Mouse (Mus musculus): ENCODE data around the gene Itprid2. TPM values are rescaled to one million over a fixed set of nuclear protein-coding genes. Genes with fewer than 3 reads are reported as not detected.

Gene Itprid2
- polyA plus RNA-seq, 1 experiment from 2014 or later, result 19.4 TPM

GRCm38 (mm10) chr2:79618614-79619568 lies 16.3 kb upstream of the Itprid2 start:
- 69% methylated on average over 6 of the region's 6 CpGs for WGBS
- no peak overlapping the region for H3K9ac ChIP-seq
- H3K4me1 ChIP-seq, result no peaks in the 10 kb centered on the region
- peak; percentile 58 for ATAC-seq (replicated peaks; ENCODE audit: low FRiP score)
- H3K36me3 ChIP-seq, result no peaks in the 10 kb centered on the region
- H3K27me3 ChIP-seq, result 0 out of 2 replicates have a peak, but pooled peaks cover 3% of the 10 kb centered on the region
- H3K9me3 ChIP-seq (replicated peaks), result no peaks in the 10 kb centered on the region
- H3K4me3 ChIP-seq (replicated peaks), result no peak overlapping the region
- H3K4me2 ChIP-seq, result no peak overlapping the region
- no peak overlapping the region for H3K27ac ChIP-seq

GRCm38 (mm10) chr2:79623256-79623655 lies 11.9 kb upstream of the Itprid2 start:
- no peak for ATAC-seq (replicated peaks; ENCODE audit: low FRiP score)
- no peaks in the 10 kb centered on the region for H3K4me1 ChIP-seq
- no peak overlapping the region for H3K9ac ChIP-seq
- H3K4me2 ChIP-seq, result no peak overlapping the region
- no peaks in the 10 kb centered on the region for H3K36me3 ChIP-seq
- H3K9me3 ChIP-seq (replicated peaks), result no peaks in the 10 kb centered on the region
- no peak overlapping the region for H3K27ac ChIP-seq
- no peak overlapping the region for H3K4me3 ChIP-seq (replicated peaks)
- H3K27me3 ChIP-seq, result no peaks in the 10 kb centered on the region
- WGBS, result 87% methylated on average over 4 of the region's 4 CpGs

GRCm38 (mm10) chr2:79627624-79628023 lies 7.5 kb upstream of the Itprid2 start:
- 77% methylated on average over 1 of the region's 1 CpGs for WGBS
- no peak for ATAC-seq (replicated peaks; ENCODE audit: low FRiP score)

GRCm38 (mm10) chr2:79630231-79630630 lies 4.9 kb upstream of the Itprid2 start:
- WGBS, result 79% methylated on average over 2 of the region's 2 CpGs
- H3K4me2 ChIP-seq, result no peak overlapping the region
- H3K4me1 ChIP-seq, result no peaks in the 10 kb centered on the region
- H3K36me3 ChIP-seq, result no peaks in the 10 kb centered on the region
- no peaks in the 10 kb centered on the region for H3K27me3 ChIP-seq
- ATAC-seq (replicated peaks; ENCODE audit: low FRiP score), result no peak
- no peak overlapping the region for H3K9ac ChIP-seq
- no peaks in the 10 kb centered on the region for H3K9me3 ChIP-seq (replicated peaks)
- H3K27ac ChIP-seq, result no peak overlapping the region
- no peak overlapping the region for H3K4me3 ChIP-seq (replicated peaks)

More at GRCm38 (mm10) chr2:79627624-79628023, 7.5 kb upstream of the Itprid2 start:
- no peak overlapping the region for H3K9ac ChIP-seq
- no peak overlapping the region for H3K27ac ChIP-seq
- no peaks in the 10 kb centered on the region for H3K9me3 ChIP-seq (replicated peaks)
- H3K4me1 ChIP-seq, result no peaks in the 10 kb centered on the region
- H3K36me3 ChIP-seq, result no peaks in the 10 kb centered on the region
- H3K27me3 ChIP-seq, result no peaks in the 10 kb centered on the region
- no peak overlapping the region for H3K4me3 ChIP-seq (replicated peaks)
- no peak overlapping the region for H3K4me2 ChIP-seq

GRCm38 (mm10) chr2:79635426-79636291 lies 507 bp downstream of the Itprid2 start:
- no peaks in the 10 kb centered on the region for H3K9me3 ChIP-seq (replicated peaks)
- peak; percentile 89 for ATAC-seq (replicated peaks; ENCODE audit: low FRiP score)
- peak overlapping the region; percentile 83 for H3K27ac ChIP-seq
- peak overlapping the region; percentile 65 for H3K4me2 ChIP-seq
- peaks cover 9% of the 10 kb centered on the region; the same call in 1 of the 2 replicates for H3K36me3 ChIP-seq
- WGBS, result under 1% methylated on average over 83 of the region's 83 CpGs
- no peaks in the 10 kb centered on the region for H3K27me3 ChIP-seq
- H3K9ac ChIP-seq, result peak overlapping the region; percentile 80
- peaks cover 21% of the 10 kb centered on the region for H3K4me1 ChIP-seq
- peak overlapping the region; percentile 93 for H3K4me3 ChIP-seq (replicated peaks)

- 0 out of 2 replicates have a peak overlapping the region, but pooled peaks have one; percentile 26 for H3K9ac ChIP-seq
Observed at GRCm38 (mm10) chr2:79638924-79639323, 3.8 kb downstream of the Itprid2 start.

GRCm38 (mm10) chr2:79646237-79646688 lies 11.1 kb downstream of the Itprid2 start:
- no peak overlapping the region for H3K9ac ChIP-seq
- WGBS, result 53% methylated on average over 4 of the region's 4 CpGs
- ATAC-seq (replicated peaks; ENCODE audit: low FRiP score), result peak; percentile 28; the same call in 1 of the 2 replicates
- peaks cover 52% of the 10 kb centered on the region for H3K36me3 ChIP-seq
- H3K27ac ChIP-seq, result no peak overlapping the region
- H3K9me3 ChIP-seq (replicated peaks), result no peaks in the 10 kb centered on the region
- H3K4me2 ChIP-seq, result no peak overlapping the region
- peaks cover 26% of the 10 kb centered on the region for H3K4me1 ChIP-seq
- no peak overlapping the region for H3K4me3 ChIP-seq (replicated peaks)
- no peaks in the 10 kb centered on the region for H3K27me3 ChIP-seq

More at GRCm38 (mm10) chr2:79638924-79639323, 3.8 kb downstream of the Itprid2 start:
- no peaks in the 10 kb centered on the region for H3K9me3 ChIP-seq (replicated peaks)
- peaks cover 35% of the 10 kb centered on the region for H3K36me3 ChIP-seq
- H3K4me2 ChIP-seq, result peak overlapping the region; percentile 47
- no peaks in the 10 kb centered on the region for H3K27me3 ChIP-seq
- 51% methylated on average over 4 of the region's 4 CpGs for WGBS
- H3K27ac ChIP-seq, result no peak overlapping the region
- ATAC-seq (replicated peaks; ENCODE audit: low FRiP score), result no peak
- peaks cover 24% of the 10 kb centered on the region for H3K4me1 ChIP-seq
- peak overlapping the region; percentile 27 for H3K4me3 ChIP-seq (replicated peaks)

- 66% methylated on average over 4 of the region's 4 CpGs for WGBS
- Histone ChIP-seq H3K4me1 (peaks cover 28% of the 10 kb centered on the region), H3K27me3 (no peaks in the 10 kb centered on the region), H3K36me3 (peaks cover 46% of the 10 kb centered on the region), H3K27ac (no peak overlapping the region), H3K4me2 (0 out of 2 replicates have a peak overlapping the region, but pooled peaks have one; percentile 16), H3K4me3 (replicated peaks) (no peak overlapping the region), H3K9me3 (replicated peaks) (no peaks in the 10 kb centered on the region), H3K9ac (no peak overlapping the region)
- ATAC-seq (replicated peaks; ENCODE audit: low FRiP score), result 0 out of 2 replicates have a peak, but pooled peaks have one; percentile 20
Observed at GRCm38 (mm10) chr2:79647094-79647493, 11.9 kb downstream of the Itprid2 start.

GRCm38 (mm10) chr2:79647728-79648127 lies 12.6 kb downstream of the Itprid2 start:
- Histone ChIP-seq H3K4me2 (no peak overlapping the region), H3K27ac (no peak overlapping the region), H3K4me3 (replicated peaks) (no peak overlapping the region), H3K9ac (no peak overlapping the region), H3K36me3 (peaks cover 45% of the 10 kb centered on the region), H3K9me3 (replicated peaks) (no peaks in the 10 kb centered on the region), H3K27me3 (no peaks in the 10 kb centered on the region), H3K4me1 (peaks cover 25% of the 10 kb centered on the region)
- no peak for ATAC-seq (replicated peaks; ENCODE audit: low FRiP score)
- WGBS, result 36% methylated on average over 2 of the region's 2 CpGs

GRCm38 (mm10) chr2:79651185-79651584 lies 16.0 kb downstream of the Itprid2 start:
- no peak overlapping the region for H3K4me2 ChIP-seq
- no peaks in the 10 kb centered on the region for H3K9me3 ChIP-seq (replicated peaks)
- peak; percentile 49; the same call in 1 of the 2 replicates for ATAC-seq (replicated peaks; ENCODE audit: low FRiP score)
- no peak overlapping the region for H3K9ac ChIP-seq
- peaks cover 19% of the 10 kb centered on the region for H3K4me1 ChIP-seq
- WGBS, result 68% methylated on average over 3 of the region's 3 CpGs
- H3K27me3 ChIP-seq, result no peaks in the 10 kb centered on the region
- no peak overlapping the region for H3K4me3 ChIP-seq (replicated peaks)
- H3K27ac ChIP-seq, result peak overlapping the region; percentile 68
- peaks cover 37% of the 10 kb centered on the region for H3K36me3 ChIP-seq

GRCm38 (mm10) chr2:79651701-79652100 lies 16.5 kb downstream of the Itprid2 start:
- Histone ChIP-seq H3K36me3 (peaks cover 40% of the 10 kb centered on the region), H3K9ac (no peak overlapping the region), H3K4me1 (peaks cover 16% of the 10 kb centered on the region), H3K4me3 (replicated peaks) (no peak overlapping the region), H3K27ac (peak overlapping the region; percentile 68), H3K9me3 (replicated peaks) (no peaks in the 10 kb centered on the region), H3K4me2 (no peak overlapping the region), H3K27me3 (no peaks in the 10 kb centered on the region)
- WGBS, result 33% methylated on average over 3 of the region's 3 CpGs
- ATAC-seq (replicated peaks; ENCODE audit: low FRiP score), result no peak; the same call in 1 of the 2 replicates

All from kidney, embryonic 15.5 days (tissue).